Mouse (Mus musculus) E14TG2a.4 (cell line): ENCODE measurements at regions not wholly inside any gene's neighbourhood (a gene's known extent, or its start where the extent isn't known, plus 50 kb on each side); places are given as distances from the start of the nearest gene placed in this dataset.

Experiments
- H3K27me3 ChIP-seq: 2 replicates; pipeline ENCODE4 v1.6.1; 2014; ENCODE audit warnings: low read length, control low read depth; ENCODE audit not compliant: insufficient read depth
- H3K36me3 ChIP-seq: 2 replicates; pipeline ENCODE4 v1.6.1; 2014; ENCODE audit warnings: low read length, control low read depth; ENCODE audit not compliant: insufficient read depth
- H3K4me1 ChIP-seq: replicated peaks from 2 replicates; pipeline ENCODE4 v1.6.1; 2014; ENCODE audit warnings: low read depth, low read length, control low read depth
- H3K4me3 ChIP-seq: replicated peaks from 2 replicates; pipeline ENCODE4 v1.5.1; 2014; ENCODE audit warnings: mild to moderate bottlenecking, low read length
- H3K9me3 ChIP-seq: 2 replicates; pipeline ENCODE4 v1.6.1; 2014; ENCODE audit warnings: low read length, control low read depth
- CTCF ChIP-seq: conservative IDR thresholded peaks from 2 replicates; pipeline ENCODE4 v1.5.1; 2014; ENCODE audit warnings: low read length
- NANOG ChIP-seq: IDR thresholded peaks from 2 replicates; pipeline ENCODE4 v1.6.1; 2014; ENCODE audit warnings: borderline replicate concordance, low read length, mixed read lengths
- POU5F1 ChIP-seq: IDR thresholded peaks from 2 replicates; pipeline ENCODE4 v1.6.1; 2014; ENCODE audit warnings: low read length, borderline replicate concordance

DNA sequence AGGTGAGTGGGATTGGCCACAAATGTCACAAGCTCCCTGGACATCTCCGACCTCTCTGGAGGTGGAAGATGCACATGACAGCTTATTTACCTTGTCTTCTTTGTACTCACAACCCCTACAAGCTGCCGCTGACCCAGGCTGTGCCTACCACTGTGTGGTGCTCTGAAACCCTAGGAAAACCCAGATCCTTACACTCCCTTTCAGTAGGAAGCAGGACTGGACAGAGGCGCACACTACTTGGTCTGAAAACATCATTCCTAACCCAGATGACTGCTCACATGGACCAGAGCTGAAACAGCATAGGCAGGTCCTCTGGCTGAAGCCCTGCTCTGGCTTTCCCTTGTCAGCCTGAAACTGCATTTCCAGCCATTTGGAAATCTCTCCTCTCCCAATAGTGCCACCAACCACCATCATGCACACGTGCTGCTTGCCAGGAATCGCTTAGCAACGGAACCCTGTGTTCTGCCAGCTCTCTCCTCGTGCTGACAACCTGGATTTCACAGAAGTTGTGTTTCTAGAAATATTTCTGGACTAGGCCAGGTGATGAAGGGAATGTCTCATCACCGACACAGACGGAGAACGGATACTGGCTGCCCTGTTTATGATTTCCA lies 196.1 kb downstream of the Irs2 start:
- H3K27me3 ChIP-seq: no peaks in the 10 kb centered on the region
- H3K36me3 ChIP-seq: no peaks in the 10 kb centered on the region
- no peaks in the 10 kb centered on the region for H3K9me3 ChIP-seq
- no peak overlapping the region for H3K4me3 ChIP-seq
- TF ChIP-seq POU5F1 (no peak), CTCF (no peak), NANOG (no peak)
- no peaks in the 10 kb centered on the region for H3K4me1 ChIP-seq

DNA sequence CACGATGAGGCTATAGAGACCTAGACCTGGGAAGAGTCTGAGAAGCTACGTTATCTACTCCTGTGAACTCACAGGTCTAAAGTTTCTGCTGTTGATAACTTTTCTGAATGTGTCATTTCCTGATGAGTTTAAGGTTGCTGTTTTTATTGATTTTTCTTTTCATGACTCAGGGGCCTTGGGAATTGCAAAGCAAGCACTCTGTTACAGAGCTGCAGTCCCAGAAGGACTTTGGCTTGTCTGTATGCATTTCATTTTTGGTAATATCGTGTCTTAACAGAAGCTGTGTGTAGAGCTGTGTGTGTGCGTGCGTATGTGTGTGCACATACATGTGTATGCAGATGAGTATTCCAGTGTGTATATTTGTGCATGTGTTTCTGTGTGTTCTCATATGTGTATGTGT lies 201.2 kb downstream of the Irs2 start:
- H3K9me3 ChIP-seq: no peaks in the 10 kb centered on the region
- H3K27me3 ChIP-seq: peaks cover 11% of the 10 kb centered on the region; the same call in 1 of the 2 replicates
- no peak for TF ChIP-seq CTCF
- no peak for TF ChIP-seq NANOG
- no peak for TF ChIP-seq POU5F1
- no peaks in the 10 kb centered on the region for H3K36me3 ChIP-seq
- no peak overlapping the region for H3K4me3 ChIP-seq
- peaks cover 6% of the 10 kb centered on the region; the same call in 1 of the 2 replicates for H3K4me1 ChIP-seq

DNA sequence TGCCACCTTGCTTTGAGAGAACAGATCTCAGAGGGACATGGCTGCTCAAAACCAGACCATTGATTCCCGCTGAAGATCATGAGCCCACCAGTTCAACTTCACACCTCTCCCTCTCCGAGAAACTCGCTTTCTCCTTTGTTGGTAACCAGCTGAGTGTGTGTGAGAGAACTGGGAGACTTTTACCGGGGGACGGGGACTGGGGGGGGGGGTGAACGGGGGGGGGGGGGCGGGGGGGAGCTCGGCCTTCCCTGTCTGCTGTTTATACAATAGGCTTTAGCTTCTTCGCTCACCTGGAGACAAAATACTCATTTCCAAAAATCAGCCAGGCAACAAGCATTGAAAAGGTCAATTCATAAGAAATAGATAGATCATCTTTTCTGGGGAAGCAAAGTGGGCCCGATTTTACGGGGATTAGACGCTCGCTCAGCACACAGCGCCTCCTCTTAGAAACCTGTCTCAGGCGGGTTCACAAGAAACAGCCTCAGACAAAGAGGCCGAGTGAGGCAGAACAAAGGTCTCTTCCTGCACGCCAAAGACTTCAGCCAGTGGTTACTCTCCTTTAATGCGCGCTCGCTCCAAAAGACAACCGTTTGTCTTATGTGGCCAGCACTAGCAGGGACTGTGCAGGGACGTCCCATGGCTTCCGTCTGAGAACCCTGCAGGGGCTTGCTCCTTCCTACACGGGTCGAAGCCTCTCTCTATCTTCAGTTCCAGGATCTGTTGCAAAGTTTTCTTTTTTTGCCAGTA lies 202.7 kb downstream of the Irs2 start:
- no peak for TF ChIP-seq NANOG
- Histone ChIP-seq H3K36me3 (no peaks in the 10 kb centered on the region), H3K9me3 (no peaks in the 10 kb centered on the region), H3K4me1 (peaks cover 6% of the 10 kb centered on the region; the same call in 1 of the 2 replicates), H3K27me3 (peaks cover 11% of the 10 kb centered on the region; the same call in 1 of the 2 replicates), H3K4me3 (no peak overlapping the region)

GRCm38 (mm10) chr8:10804974-10805373 lies 203.3 kb downstream of the Irs2 start:
- no peak for TF ChIP-seq CTCF
- no peak for TF ChIP-seq NANOG
- TF ChIP-seq POU5F1: no peak
- H3K36me3 ChIP-seq: no peaks in the 10 kb centered on the region
- H3K9me3 ChIP-seq: no peaks in the 10 kb centered on the region
- peaks cover 11% of the 10 kb centered on the region; the same call in 1 of the 2 replicates for H3K27me3 ChIP-seq
- no peak overlapping the region for H3K4me3 ChIP-seq
- H3K4me1 ChIP-seq: peaks cover 6% of the 10 kb centered on the region; the same call in 1 of the 2 replicates

- Histone ChIP-seq H3K9me3 (no peaks in the 10 kb centered on the region), H3K4me3 (no peak overlapping the region), H3K27me3 (peaks cover 11% of the 10 kb centered on the region; the same call in 1 of the 2 replicates), H3K36me3 (no peaks in the 10 kb centered on the region), H3K4me1 (peaks cover 6% of the 10 kb centered on the region; the same call in 1 of the 2 replicates)
- TF ChIP-seq CTCF (no peak), POU5F1 (no peak), NANOG (no peak)
Measured at GRCm38 (mm10) chr8:10802003-10802402, 206.3 kb downstream of the Irs2 start.

DNA sequence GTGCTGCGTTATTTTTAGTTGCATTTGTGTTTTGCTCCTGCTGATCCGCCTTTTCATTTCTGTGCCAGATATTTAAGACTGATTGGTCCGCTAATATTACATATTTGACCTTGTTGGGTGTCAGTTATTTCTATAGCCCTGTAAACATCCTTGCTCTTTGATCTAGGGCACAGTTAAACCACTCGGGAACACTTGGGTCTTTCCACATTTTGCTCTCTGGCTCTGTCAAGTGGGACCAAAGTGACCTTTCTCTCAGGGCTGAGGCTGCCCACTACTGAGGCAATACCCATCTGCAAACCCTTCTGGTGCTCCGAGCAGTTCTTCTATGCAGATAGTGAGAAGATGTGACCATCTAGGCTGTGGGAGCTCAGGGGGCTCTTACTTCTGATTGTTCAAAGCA lies 206.7 kb downstream of the Irs2 start:
- Histone ChIP-seq H3K4me3 (no peak overlapping the region), H3K4me1 (peaks cover 6% of the 10 kb centered on the region; the same call in 1 of the 2 replicates), H3K27me3 (peaks cover 11% of the 10 kb centered on the region; the same call in 1 of the 2 replicates), H3K36me3 (no peaks in the 10 kb centered on the region), H3K9me3 (no peaks in the 10 kb centered on the region)
- no peak for TF ChIP-seq CTCF
- no peak for TF ChIP-seq POU5F1
- TF ChIP-seq NANOG: no peak

DNA sequence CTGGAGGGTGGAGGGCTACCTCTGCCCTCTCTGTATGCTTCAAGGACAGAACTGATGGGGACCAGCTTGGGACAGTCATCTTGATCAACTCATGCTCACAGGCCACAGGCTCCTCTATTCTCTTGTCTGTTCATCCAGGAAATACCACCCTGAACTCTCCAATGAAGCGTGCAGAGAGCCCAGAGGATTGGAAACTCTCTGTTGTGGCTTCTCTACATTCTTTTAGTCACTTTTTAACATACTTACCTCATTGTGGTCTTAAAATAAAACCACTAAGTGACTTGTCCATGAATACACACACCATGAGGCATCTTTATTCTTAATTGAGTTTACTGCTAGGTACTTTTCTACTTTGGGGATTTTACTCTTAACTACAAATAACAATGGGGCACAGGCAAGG lies 209.8 kb downstream of the Irs2 start:
- TF ChIP-seq CTCF: no peak
- no peak for TF ChIP-seq NANOG
- TF ChIP-seq POU5F1: no peak
- Histone ChIP-seq H3K4me3 (no peak overlapping the region), H3K9me3 (no peaks in the 10 kb centered on the region), H3K4me1 (no peaks in the 10 kb centered on the region), H3K36me3 (no peaks in the 10 kb centered on the region), H3K27me3 (no peaks in the 10 kb centered on the region)

GRCm38 (mm10) chr8:10794367-10795189 lies 213.7 kb downstream of the Irs2 start:
- Histone ChIP-seq H3K27me3 (no peaks in the 10 kb centered on the region), H3K4me3 (no peak overlapping the region), H3K4me1 (no peaks in the 10 kb centered on the region), H3K9me3 (no peaks in the 10 kb centered on the region), H3K36me3 (no peaks in the 10 kb centered on the region)
- TF ChIP-seq POU5F1 (no peak), NANOG (no peak), CTCF (no peak)
